Mouse (Mus musculus): ENCODE results near the gene Hoxd3. TPM values are rescaled to one million over a fixed set of nuclear protein-coding genes. Genes with fewer than 3 reads are reported as not detected.

Hoxd3 gene
- polyA plus RNA-seq, 1 experiment from 2014 or later = 15.8 TPM

GRCm38 (mm10) chr2:74720384-74720783 lies 8.7 kb downstream of the Hoxd3 start:
- Histone ChIP-seq H3K36me3 (no peaks in the 10 kb centered on the region), H3K4me1 (peaks cover 2% of the 10 kb centered on the region; the same call in 1 of the 2 replicates), H3K27me3 (replicated peaks) (peaks cover 93% of the 10 kb centered on the region), H3K4me2 (no peak overlapping the region), H3K27ac (no peak overlapping the region), H3K9me3 (no peaks in the 10 kb centered on the region), H3K9ac (no peak overlapping the region), H3K4me3 (replicated peaks) (no peak overlapping the region)
- WGBS = 22% methylated on average over 2 of the region's 2 CpGs
- ATAC-seq (ENCODE audit: insufficient read depth, low FRiP score, low read depth) = no peak

- Histone ChIP-seq H3K4me3 (replicated peaks) (no peak overlapping the region), H3K9ac (no peak overlapping the region), H3K4me1 (no peaks in the 10 kb centered on the region), H3K36me3 (no peaks in the 10 kb centered on the region), H3K4me2 (no peak overlapping the region), H3K27ac (no peak overlapping the region), H3K27me3 (replicated peaks) (peaks cover 93% of the 10 kb centered on the region), H3K9me3 (no peaks in the 10 kb centered on the region)
- WGBS = 36% methylated on average over 5 of the region's 5 CpGs
- ATAC-seq (ENCODE audit: insufficient read depth, low FRiP score, low read depth) = no peak
Observed at GRCm38 (mm10) chr2:74720955-74721491, 9.3 kb downstream of the Hoxd3 start.

DNA sequence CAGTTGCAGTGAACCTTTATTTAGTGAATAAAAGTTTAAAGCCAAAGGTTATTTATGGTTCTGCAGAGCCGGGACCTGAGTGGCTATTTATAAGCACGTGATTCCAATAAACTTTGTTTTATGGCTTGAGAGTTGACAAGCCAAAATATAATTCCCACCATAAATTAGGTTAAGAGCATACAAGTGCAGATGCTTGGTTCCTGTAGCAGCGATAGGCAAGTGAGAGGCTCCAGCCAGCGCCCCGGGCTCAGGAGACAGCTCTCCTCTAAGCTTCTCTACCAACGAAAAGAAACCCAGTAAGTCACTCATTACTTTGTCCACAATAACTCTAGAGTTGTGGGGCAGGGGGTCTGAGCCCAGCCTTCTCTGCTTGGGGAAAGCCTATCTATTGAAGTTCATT lies 10.2 kb downstream of the Hoxd3 start:
- no peak overlapping the region for H3K27ac ChIP-seq
- no peaks in the 10 kb centered on the region for H3K36me3 ChIP-seq
- no peak for ATAC-seq (ENCODE audit: insufficient read depth, low FRiP score, low read depth)
- peaks cover 93% of the 10 kb centered on the region for H3K27me3 ChIP-seq (replicated peaks)
- no peak overlapping the region for H3K9ac ChIP-seq
- H3K4me2 ChIP-seq = no peak overlapping the region
- H3K4me1 ChIP-seq = no peaks in the 10 kb centered on the region
- 15% methylated on average over 6 of the region's 6 CpGs for WGBS
- no peak overlapping the region for H3K4me3 ChIP-seq (replicated peaks)
- no peaks in the 10 kb centered on the region for H3K9me3 ChIP-seq

DNA sequence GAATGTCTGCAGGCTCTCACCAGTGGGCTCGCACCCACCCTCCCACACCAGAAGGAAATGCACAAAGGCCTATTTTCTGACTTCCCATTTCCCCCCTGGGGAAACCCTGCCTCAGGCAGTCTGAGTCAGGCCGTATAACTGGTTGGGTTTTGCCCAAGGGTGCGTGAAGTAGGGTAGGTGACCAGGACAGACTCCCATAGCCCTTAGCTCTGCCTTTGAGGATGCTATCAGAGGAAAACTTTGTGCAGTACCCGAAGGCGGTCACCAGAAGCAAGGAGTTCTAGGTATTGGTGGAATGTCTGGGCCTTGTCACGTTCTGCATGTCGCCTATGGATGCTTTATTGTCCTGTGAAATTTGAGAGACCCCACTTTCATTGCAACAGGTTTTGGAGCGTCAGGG lies 11.2 kb downstream of the Hoxd3 start:
- Histone ChIP-seq H3K27me3 (replicated peaks) (peaks cover 94% of the 10 kb centered on the region), H3K9me3 (no peaks in the 10 kb centered on the region), H3K9ac (no peak overlapping the region), H3K4me1 (peaks cover 5% of the 10 kb centered on the region), H3K27ac (no peak overlapping the region), H3K4me3 (replicated peaks) (no peak overlapping the region), H3K4me2 (no peak overlapping the region), H3K36me3 (no peaks in the 10 kb centered on the region)
- WGBS = 29% methylated on average over 8 of the region's 8 CpGs
- ATAC-seq (ENCODE audit: insufficient read depth, low FRiP score, low read depth) = no peak

DNA sequence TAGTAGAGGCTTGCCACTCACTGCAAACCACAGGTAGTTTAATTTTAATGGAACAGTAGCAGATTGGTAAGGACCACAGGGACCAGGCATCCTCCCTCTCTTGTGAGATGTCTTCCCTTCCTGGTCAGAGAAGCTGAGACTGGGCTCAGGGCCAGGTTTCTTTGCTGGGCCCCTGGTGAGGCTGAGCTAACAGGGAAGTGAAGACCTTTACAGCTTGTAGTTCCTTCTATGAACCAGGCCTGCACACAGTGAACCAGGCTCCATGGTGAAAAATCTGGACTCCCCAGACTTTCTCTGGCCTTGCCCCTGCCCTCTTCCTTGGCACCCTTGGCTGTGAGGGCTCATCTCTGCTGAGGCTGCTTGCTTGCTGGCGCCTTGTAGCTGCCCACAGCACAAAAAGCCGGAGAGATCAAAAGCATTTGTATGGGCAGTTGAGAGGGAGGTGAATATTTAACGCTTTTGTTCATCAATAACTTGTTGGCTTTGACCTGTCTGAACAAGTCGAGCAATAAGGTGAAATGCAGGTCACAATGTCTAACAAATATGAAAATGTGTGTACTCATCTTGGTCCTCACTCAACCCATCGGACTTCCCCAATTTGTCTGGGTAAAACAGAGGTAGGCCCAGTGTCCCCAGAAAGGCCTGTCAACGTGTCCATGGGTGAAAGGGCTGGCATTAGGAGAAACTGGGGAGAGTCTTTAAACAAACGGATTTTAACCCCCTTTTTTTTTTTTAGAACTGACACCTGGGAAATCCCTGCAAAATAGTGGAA lies 12.7 kb downstream of the Hoxd3 start:
- Histone ChIP-seq H3K36me3 (no peaks in the 10 kb centered on the region), H3K4me3 (replicated peaks) (no peak overlapping the region), H3K9me3 (no peaks in the 10 kb centered on the region), H3K9ac (no peak overlapping the region), H3K4me1 (peaks cover 5% of the 10 kb centered on the region), H3K4me2 (no peak overlapping the region), H3K27me3 (replicated peaks) (peaks cover 97% of the 10 kb centered on the region), H3K27ac (no peak overlapping the region)
- no peak for ATAC-seq (ENCODE audit: insufficient read depth, low FRiP score, low read depth)
- WGBS = 44% methylated on average over 7 of the region's 7 CpGs

- no peak overlapping the region for H3K27ac ChIP-seq
- no peak overlapping the region for H3K4me2 ChIP-seq
- ATAC-seq (ENCODE audit: insufficient read depth, low FRiP score, low read depth) = no peak
- no peaks in the 10 kb centered on the region for H3K36me3 ChIP-seq
- WGBS = 24% methylated on average over 17 of the region's 17 CpGs
- H3K9ac ChIP-seq = no peak overlapping the region
- no peak overlapping the region for H3K4me3 ChIP-seq (replicated peaks)
- H3K4me1 ChIP-seq = peaks cover 5% of the 10 kb centered on the region
- H3K27me3 ChIP-seq (replicated peaks) = peaks cover 93% of the 10 kb centered on the region
- no peaks in the 10 kb centered on the region for H3K9me3 ChIP-seq
Observed at GRCm38 (mm10) chr2:74725171-74725570, 13.4 kb downstream of the Hoxd3 start.

DNA sequence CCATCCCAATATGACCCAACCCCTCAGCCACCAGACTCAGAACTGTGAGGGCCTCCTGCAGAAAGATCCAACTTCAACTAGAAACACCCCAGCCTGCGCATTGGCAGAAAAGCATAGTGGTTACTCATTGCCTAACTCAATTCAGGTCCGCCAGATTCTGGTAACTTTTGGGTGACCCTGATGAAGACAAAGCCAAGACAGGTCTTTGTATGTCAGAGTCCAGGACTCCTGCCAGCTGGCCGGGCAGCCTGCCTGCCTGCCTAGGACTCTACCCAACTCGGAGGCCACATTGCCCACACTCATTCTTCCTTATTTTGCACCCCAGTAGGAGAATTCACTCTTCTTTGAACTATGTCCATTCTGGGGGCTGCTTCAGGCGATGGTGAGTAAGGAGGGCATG lies 14.8 kb downstream of the Hoxd3 start, which contains the start of gene Gm28230:
Gene Gm28230 (plus strand): TSS at position 178 of the 400 bp plus-strand sequence.
- Histone ChIP-seq H3K4me3 (replicated peaks) (peak within 1 kb of the TSS; percentile 25), H3K4me1 (peaks cover 5% of the 10 kb centered on the region), H3K27me3 (replicated peaks) (peaks cover 92% of the 10 kb centered on the region), H3K4me2 (peak within 1 kb of the TSS; percentile 43), H3K9ac (no peak within 1 kb of the TSS), H3K27ac (no peak within 1 kb of the TSS), H3K36me3 (no peaks in the 10 kb centered on the region), H3K9me3 (no peaks in the 10 kb centered on the region)
- ATAC-seq (ENCODE audit: insufficient read depth, low FRiP score, low read depth) = no peak
- 33% methylated on average over 5 of the region's 5 CpGs for whole genome bisulfite sequencing

GRCm38 (mm10) chr2:74726973-74727639 lies 15.4 kb downstream of the Hoxd3 start:
- Histone ChIP-seq H3K4me2 (peak overlapping the region; percentile 43), H3K4me3 (replicated peaks) (peak overlapping the region; percentile 25), H3K9me3 (no peaks in the 10 kb centered on the region), H3K27me3 (replicated peaks) (peaks cover 92% of the 10 kb centered on the region), H3K9ac (no peak overlapping the region), H3K27ac (no peak overlapping the region), H3K4me1 (peaks cover 5% of the 10 kb centered on the region), H3K36me3 (no peaks in the 10 kb centered on the region)
- no peak for ATAC-seq (ENCODE audit: insufficient read depth, low FRiP score, low read depth)
- WGBS = 9% methylated on average over 43 of the region's 43 CpGs

GRCm38 (mm10) chr2:74727640-74728302 lies 16.0 kb downstream of the Hoxd3 start:
- peak overlapping the region; percentile 43 for H3K4me2 ChIP-seq
- peaks cover 92% of the 10 kb centered on the region for H3K27me3 ChIP-seq (replicated peaks)
- H3K9ac ChIP-seq = no peak overlapping the region
- H3K4me3 ChIP-seq (replicated peaks) = peak overlapping the region; percentile 25
- 0 out of 2 replicates have a peak, but pooled peaks have one; percentile 27 for ATAC-seq (ENCODE audit: insufficient read depth, low FRiP score, low read depth)
- peaks cover 5% of the 10 kb centered on the region for H3K4me1 ChIP-seq
- no peaks in the 10 kb centered on the region for H3K9me3 ChIP-seq
- no peaks in the 10 kb centered on the region for H3K36me3 ChIP-seq
- WGBS = 15% methylated on average over 24 of the region's 25 CpGs
- H3K27ac ChIP-seq = no peak overlapping the region

DNA sequence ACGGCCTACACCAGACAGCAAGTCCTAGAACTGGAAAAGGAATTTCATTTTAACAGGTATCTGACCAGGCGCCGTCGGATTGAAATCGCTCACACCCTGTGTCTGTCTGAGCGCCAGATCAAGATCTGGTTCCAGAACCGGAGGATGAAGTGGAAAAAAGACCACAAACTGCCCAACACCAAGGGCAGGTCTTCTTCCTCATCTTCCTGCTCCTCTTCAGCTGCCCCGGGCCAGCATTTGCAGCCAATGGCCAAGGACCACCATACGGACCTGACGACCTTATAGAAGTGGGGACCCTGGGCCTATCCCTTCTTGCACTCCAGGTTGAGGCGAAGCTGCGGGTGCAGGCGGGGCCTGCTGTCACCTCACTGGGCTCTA lies 16.6 kb downstream of the Hoxd3 start:
- Histone ChIP-seq H3K9me3 (no peaks in the 10 kb centered on the region), H3K36me3 (no peaks in the 10 kb centered on the region), H3K4me3 (replicated peaks) (0 out of 2 replicates have a peak overlapping the region, but pooled peaks have one; percentile 25), H3K27me3 (replicated peaks) (peaks cover 89% of the 10 kb centered on the region), H3K4me2 (no peak overlapping the region), H3K9ac (no peak overlapping the region), H3K27ac (no peak overlapping the region), H3K4me1 (peaks cover 5% of the 10 kb centered on the region)
- no peak for ATAC-seq (ENCODE audit: insufficient read depth, low FRiP score, low read depth)
- WGBS = 29% methylated on average over 13 of the region's 13 CpGs

DNA sequence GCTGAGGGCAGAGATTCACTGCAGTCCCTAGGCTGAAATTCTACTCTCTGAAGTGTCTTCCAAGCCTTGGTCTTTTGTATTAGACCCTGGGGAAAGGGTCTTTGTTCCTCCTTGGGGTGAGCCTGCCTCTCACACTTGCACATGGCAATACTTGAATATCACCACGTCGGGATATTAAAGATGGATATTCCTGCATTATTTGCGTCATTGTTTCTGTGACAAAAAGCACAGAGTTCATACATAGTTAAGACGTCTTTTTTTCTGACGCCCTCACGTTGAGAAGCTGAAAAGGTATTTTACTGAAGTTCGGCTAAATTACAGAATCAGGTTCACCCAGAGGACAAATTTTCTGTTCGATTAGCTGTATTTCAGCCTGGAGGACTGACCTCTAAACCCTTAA lies 18.6 kb downstream of the Hoxd3 start:
- Histone ChIP-seq H3K27me3 (replicated peaks) (peaks cover 86% of the 10 kb centered on the region), H3K4me3 (replicated peaks) (no peak overlapping the region), H3K9me3 (no peaks in the 10 kb centered on the region), H3K4me1 (peaks cover 5% of the 10 kb centered on the region), H3K9ac (no peak overlapping the region), H3K27ac (no peak overlapping the region), H3K36me3 (no peaks in the 10 kb centered on the region), H3K4me2 (no peak overlapping the region)
- WGBS = 22% methylated on average over 8 of the region's 8 CpGs
- ATAC-seq (ENCODE audit: insufficient read depth, low FRiP score, low read depth) = no peak

DNA sequence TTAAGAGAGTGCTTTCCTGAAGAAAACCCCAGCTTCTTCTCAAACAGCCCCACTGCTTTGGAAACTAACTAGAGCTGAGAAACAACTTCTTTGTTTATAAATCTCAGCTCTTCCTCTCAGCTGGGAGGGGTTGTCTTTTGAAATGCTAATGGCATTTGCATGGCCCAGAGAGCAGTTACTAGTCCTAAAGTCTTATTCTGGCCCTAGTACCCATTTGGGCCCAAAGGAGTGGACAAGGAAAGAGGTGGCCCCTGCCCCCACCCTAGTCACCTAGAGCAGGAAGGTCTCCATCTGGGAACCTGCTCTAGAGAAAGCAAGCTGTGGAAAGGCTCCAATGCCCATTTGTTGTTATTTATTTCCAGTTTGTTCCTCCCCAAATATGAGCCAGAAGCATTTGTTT lies 19.3 kb downstream of the Hoxd3 start:
- H3K9me3 ChIP-seq = no peaks in the 10 kb centered on the region
- H3K4me1 ChIP-seq = peaks cover 7% of the 10 kb centered on the region
- no peaks in the 10 kb centered on the region for H3K36me3 ChIP-seq
- H3K9ac ChIP-seq = no peak overlapping the region
- H3K27ac ChIP-seq = no peak overlapping the region
- ATAC-seq (ENCODE audit: insufficient read depth, low FRiP score, low read depth) = no peak
- H3K4me2 ChIP-seq = no peak overlapping the region
- H3K4me3 ChIP-seq (replicated peaks) = no peak overlapping the region
- peaks cover 86% of the 10 kb centered on the region for H3K27me3 ChIP-seq (replicated peaks)

All from stomach, embryonic 15.5 days (tissue).